Mouse (Mus musculus) gastrocnemius, postnatal 4 days (tissue): ENCODE results near the gene Pax2. TPM values are rescaled to one million over a fixed set of nuclear protein-coding genes. Genes with fewer than 3 reads are reported as not detected.

Experiments used
- DNase-seq, 2 experiments: peaks; one replicate each; pipeline ENCODE4 v3.0.0; 2021 to 2022; ENCODE audit warnings: low spot score in 2 of 2, mixed read lengths in 2 of 2
- total RNA-seq, 2 experiments: library from RNA; stranded (reverse); gene quantifications; 2 replicates each; pipeline ENCODE4 v1.2.3; 2021

The Pax2 gene
- total RNA-seq, 2 experiments from 2014 or later = not detected

GRCm38 (mm10) chr19:44748271-44748670 is 7.6 kb upstream of the Pax2 start:
- no peak for DNase-seq

- no peak for DNase-seq
Measured at GRCm38 (mm10) chr19:44749061-44749990, 6.5 kb upstream of the Pax2 start.

- DNase-seq = no peak
Measured at GRCm38 (mm10) chr19:44750051-44751041, 5.5 kb upstream of the Pax2 start.

GRCm38 (mm10) chr19:44751042-44751441 is 4.8 kb upstream of the Pax2 start:
- DNase-seq = no peak

GRCm38 (mm10) chr19:44751551-44751950 is 4.3 kb upstream of the Pax2 start:
- no peak for DNase-seq

- DNase-seq = no peak
Measured at GRCm38 (mm10) chr19:44752056-44752940, 3.5 kb upstream of the Pax2 start.

- DNase-seq = no peak
Measured at GRCm38 (mm10) chr19:44753361-44753760, 2.5 kb upstream of the Pax2 start.

- DNase-seq = peak in 1 of 2 experiments; percentile 60
Measured at GRCm38 (mm10) chr19:44754461-44755377, 1.1 kb upstream of the Pax2 start.

- no peak for DNase-seq
Measured at GRCm38 (mm10) chr19:44755378-44755692, 510 bp upstream of the Pax2 start.

- DNase-seq = peak in 1 of 2 experiments; percentile 24
Measured at GRCm38 (mm10) chr19:44756421-44757230, 781 bp downstream of the Pax2 start.

GRCm38 (mm10) chr19:44757231-44757871 is 1.5 kb downstream of the Pax2 start:
- DNase-seq = no peak

GRCm38 (mm10) chr19:44758846-44759245 is 3.0 kb downstream of the Pax2 start:
- no peak for DNase-seq

GRCm38 (mm10) chr19:44759531-44760118 is 3.8 kb downstream of the Pax2 start:
- DNase-seq = no peak

- no peak for DNase-seq
Measured at GRCm38 (mm10) chr19:44760259-44761131, 4.7 kb downstream of the Pax2 start.

- no peak for DNase-seq
Measured at GRCm38 (mm10) chr19:44762121-44762621, 6.3 kb downstream of the Pax2 start.

- no peak for DNase-seq
Measured at GRCm38 (mm10) chr19:44770268-44771050, 14.6 kb downstream of the Pax2 start.
